Mouse (Mus musculus) midbrain, postnatal 0 days (tissue): ENCODE data around the gene Cd8b1. TPM values are rescaled to one million over a fixed set of nuclear protein-coding genes. Genes with fewer than 3 reads are reported as not detected.

ENCODE experiments used
- ATAC-seq: fragments of 200-750 bp; cut with Nextera tagmentation; 2 replicates; pipeline ENCODE4 v1.8.0; 2017; ENCODE audit warnings: moderate number of reproducible peaks, mild to moderate bottlenecking, moderate TSS enrichment, moderate library complexity; ENCODE audit not compliant: low FRiP score
- DNase-seq: peaks from one replicate; pipeline ENCODE4 v3.0.0-alpha.2; 2015; ENCODE audit warnings: low spot score
- H3K27ac ChIP-seq: fragments of 300-500 bp; sonication (generic); 2 replicates; pipeline ENCODE4 v1.5.1; 2014; ENCODE audit warnings: low read depth, mild to moderate bottlenecking, low read length, mixed read lengths
- H3K27me3 ChIP-seq: fragments of 300-500 bp; sonication (generic); 2 replicates; pipeline ENCODE4 v1.6.1; 2014; ENCODE audit warnings: low read length, control low read depth, mixed read lengths; ENCODE audit not compliant: insufficient read depth
- H3K36me3 ChIP-seq: fragments of 300-500 bp; sonication (generic); 2 replicates; pipeline ENCODE4 v1.6.1; 2014; ENCODE audit warnings: low read length, control low read depth, mixed read lengths; ENCODE audit not compliant: insufficient read depth
- H3K4me1 ChIP-seq: fragments of 300-500 bp; sonication (generic); 2 replicates; pipeline ENCODE4 v1.6.1; 2014; ENCODE audit warnings: mild to moderate bottlenecking, control low read depth, antibody characterized with exemption, low read length, mixed read lengths; ENCODE audit not compliant: insufficient read depth
- H3K4me2 ChIP-seq: fragments of 300-500 bp; sonication (generic); 2 replicates; pipeline ENCODE4 v1.6.1; 2014; ENCODE audit warnings: low read depth, mild to moderate bottlenecking, low read length, mixed read lengths; ENCODE audit not compliant: poor library complexity, severe bottlenecking
- H3K4me3 ChIP-seq: fragments of 300-500 bp; sonication (generic); 2 replicates; pipeline ENCODE4 v1.5.1; 2014; ENCODE audit warnings: low read depth, mild to moderate bottlenecking, low read length, moderate library complexity
- H3K9ac ChIP-seq: fragments of 300-500 bp; sonication (generic); replicated peaks from 2 replicates; pipeline ENCODE4 v1.6.1; 2014; ENCODE audit warnings: mild to moderate bottlenecking, low read length, moderate library complexity, mixed read lengths; ENCODE audit not compliant: poor library complexity, severe bottlenecking
- H3K9me3 ChIP-seq: fragments of 300-500 bp; sonication (generic); 2 replicates; pipeline ENCODE4 v1.6.1; 2016; ENCODE audit warnings: low read length, control low read depth
- CTCF ChIP-seq: IDR thresholded peaks from 2 replicates; pipeline ENCODE4 v1.5.1; 2016; ENCODE audit warnings: antibody characterized with exemption, mild to moderate bottlenecking
- WGBS: fragments of 180-500 bp; shearing (Covaris S2); extraction: QIAGEN DNeasy Blood & Tissue Kit; methylation state at CpG from one replicate; pipeline ENCODE4 v1.1.7; 2014; 5-methylcytosine and 5-hydroxymethylcytosine counted together
- polyA plus RNA-seq: library from polyadenylated mRNA; unstranded; fragments of >200 nt; fragmentation: Nextera tagmentation; extraction: Ambion mirVana; gene quantifications from 2 replicates; pipeline ENCODE4 v1.2.1, GENCODE M21; 2015
- total RNA-seq: library from RNA; depleted of rRNA; stranded (reverse); fragments of >200 nt; gene quantifications from 2 replicates; pipeline ENCODE4 v1.2.3, GENCODE M21; 2014

Cd8b1 gene
- total and polyA plus RNA-seq, 2 experiments from 2014 or later = not detected

DNA sequence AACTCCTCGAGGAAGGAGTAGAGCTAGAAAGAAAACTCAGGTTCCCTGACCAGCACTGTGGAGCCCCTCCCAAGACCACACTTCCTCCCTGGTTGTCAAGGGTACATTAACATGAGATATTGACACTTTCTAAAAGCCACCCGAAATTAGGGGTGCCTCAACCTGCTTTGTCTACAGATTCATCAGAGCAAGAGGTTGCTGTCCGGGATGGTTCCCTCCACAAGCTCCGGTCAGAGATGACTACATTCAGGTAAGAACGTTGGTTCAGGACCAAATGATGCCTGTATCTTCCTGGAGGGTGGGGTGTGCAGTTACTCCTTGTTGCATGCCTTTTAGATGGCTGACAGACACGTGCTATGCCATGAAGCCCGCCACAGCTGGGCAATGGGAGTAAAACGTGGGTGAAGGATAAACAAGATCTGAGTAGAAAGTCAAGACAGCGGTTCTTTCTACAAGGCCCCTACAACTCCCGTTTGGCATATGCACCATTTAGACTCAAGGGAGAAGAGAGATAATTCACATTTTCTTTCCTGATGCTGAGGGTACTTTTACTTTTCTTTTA is 30.4 kb downstream of the Cd8b1 start:
- ATAC-seq (no peak), DNase-seq (no peak)
- H3K4me1 ChIP-seq = no peaks in the 10 kb centered on the region
- no peak overlapping the region for H3K4me3 ChIP-seq
- H3K27me3 ChIP-seq = no peaks in the 10 kb centered on the region
- H3K36me3 ChIP-seq = no peaks in the 10 kb centered on the region
- H3K4me2 ChIP-seq = no peak overlapping the region
- H3K9me3 ChIP-seq = no peaks in the 10 kb centered on the region
- no peak for TF ChIP-seq CTCF
- H3K27ac ChIP-seq = no peak overlapping the region
- no peak overlapping the region for H3K9ac ChIP-seq
- 86% methylated on average over 10 of the region's 10 CpGs for WGBS

DNA sequence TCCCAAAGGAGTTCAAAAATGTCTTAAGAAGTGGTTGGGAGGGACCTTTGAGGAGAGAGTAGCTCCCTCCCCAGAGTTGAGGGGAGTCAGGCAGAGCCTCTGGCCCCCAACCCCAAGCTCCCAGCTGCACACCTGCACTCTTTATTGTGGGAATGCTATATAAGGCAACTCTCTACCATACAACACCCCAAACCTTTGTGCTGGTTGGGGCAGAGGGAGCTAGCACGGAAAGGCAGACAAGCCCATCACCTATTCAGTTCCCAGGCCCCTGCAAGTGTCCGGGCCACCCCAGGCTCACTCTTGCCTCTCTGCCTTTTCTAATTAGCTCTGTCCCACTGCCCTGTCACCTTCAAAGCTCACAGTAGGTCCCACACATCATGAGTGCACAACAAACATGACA is 31.1 kb downstream of the Cd8b1 start:
- H3K36me3 ChIP-seq = no peaks in the 10 kb centered on the region
- H3K9ac ChIP-seq = no peak overlapping the region
- no peaks in the 10 kb centered on the region for H3K9me3 ChIP-seq
- WGBS = 94% methylated on average over 2 of the region's 2 CpGs
- H3K4me1 ChIP-seq = no peaks in the 10 kb centered on the region
- no peak overlapping the region for H3K4me3 ChIP-seq
- no peak overlapping the region for H3K4me2 ChIP-seq
- ATAC-seq (no peak), DNase-seq (no peak)
- H3K27ac ChIP-seq = no peak overlapping the region
- no peaks in the 10 kb centered on the region for H3K27me3 ChIP-seq
- TF ChIP-seq CTCF = no peak

DNA sequence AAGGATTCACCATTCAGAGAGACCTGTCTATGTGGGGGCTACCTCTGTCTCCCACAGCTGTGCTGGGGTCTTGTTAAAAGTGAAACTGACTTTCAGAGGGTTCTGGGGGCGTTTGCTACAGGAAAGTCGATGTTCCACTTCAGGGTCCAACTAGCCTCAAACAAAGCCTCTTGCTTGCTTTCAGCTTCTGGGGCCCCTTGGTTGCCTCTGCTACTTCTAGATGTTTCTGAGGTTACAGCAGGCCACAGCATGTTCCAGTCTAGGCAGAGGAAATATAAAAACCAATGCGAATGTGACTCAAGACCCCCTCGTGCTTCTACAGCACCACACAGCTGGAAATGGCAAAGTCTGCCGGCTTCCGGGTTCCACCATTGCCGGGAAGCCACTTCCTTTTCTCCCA is 34.9 kb downstream of the Cd8b1 start:
- H3K4me1 ChIP-seq = no peaks in the 10 kb centered on the region
- no peaks in the 10 kb centered on the region for H3K36me3 ChIP-seq
- no peak overlapping the region for H3K27ac ChIP-seq
- no peak overlapping the region for H3K4me3 ChIP-seq
- no peak for DNase-seq
- H3K27me3 ChIP-seq = no peaks in the 10 kb centered on the region
- no peak for TF ChIP-seq CTCF
- H3K4me2 ChIP-seq = no peak overlapping the region
- H3K9ac ChIP-seq = no peak overlapping the region
- H3K9me3 ChIP-seq = no peaks in the 10 kb centered on the region
- ATAC-seq = no peak
- WGBS = 92% methylated on average over 7 of the region's 7 CpGs

DNA sequence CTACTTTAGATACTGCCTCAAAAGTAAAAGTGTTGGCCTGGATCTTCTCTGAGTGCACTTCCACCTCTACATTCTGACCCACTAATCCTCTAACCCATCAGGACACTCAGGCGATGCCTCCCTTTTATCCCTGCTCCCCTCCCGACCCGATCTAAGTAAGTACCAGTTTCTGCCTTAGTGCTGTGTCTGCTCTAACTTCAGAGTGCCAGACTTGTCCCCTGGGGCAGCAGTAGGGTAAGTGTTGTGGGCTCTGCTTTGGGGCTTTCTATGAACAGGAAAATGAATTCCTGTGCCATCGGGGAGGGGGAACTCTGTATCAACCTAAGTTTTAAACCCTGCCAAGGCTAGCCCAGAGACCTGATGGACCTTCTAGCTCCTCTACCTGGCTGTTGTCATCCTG is 37.6 kb downstream of the Cd8b1 start:
- no peak for ATAC-seq
- Histone ChIP-seq H3K9me3 (no peaks in the 10 kb centered on the region), H3K27me3 (no peaks in the 10 kb centered on the region), H3K4me1 (no peaks in the 10 kb centered on the region), H3K4me3 (no peak overlapping the region), H3K4me2 (no peak overlapping the region), H3K36me3 (no peaks in the 10 kb centered on the region), H3K27ac (no peak overlapping the region), H3K9ac (no peak overlapping the region)
- WGBS = 76% methylated on average over 4 of the region's 4 CpGs
- DNase-seq = no peak
- no peak for TF ChIP-seq CTCF

DNA sequence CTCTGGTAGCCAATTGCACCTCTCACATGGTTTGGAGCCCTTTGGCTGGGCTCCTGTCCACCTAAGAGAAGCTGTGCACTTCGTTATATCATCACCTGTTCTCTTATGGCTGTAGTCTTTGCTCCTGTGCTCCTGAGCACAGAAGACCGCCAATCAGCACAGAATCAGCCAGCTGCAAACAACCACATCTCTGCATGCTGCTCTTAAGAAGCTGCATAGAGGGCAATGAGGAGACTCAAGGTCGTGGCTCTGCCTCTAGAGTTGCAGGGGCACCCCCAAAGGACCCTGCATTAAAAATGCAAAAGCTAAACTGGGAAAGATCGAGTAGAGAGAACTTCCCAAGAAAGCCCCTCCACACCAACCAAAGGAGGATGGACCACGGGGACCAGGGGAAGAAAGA is 38.2 kb downstream of the Cd8b1 start:
- no peak for ATAC-seq
- TF ChIP-seq CTCF = no peak
- Histone ChIP-seq H3K9me3 (no peaks in the 10 kb centered on the region), H3K4me3 (no peak overlapping the region), H3K27me3 (no peaks in the 10 kb centered on the region), H3K36me3 (no peaks in the 10 kb centered on the region), H3K4me2 (no peak overlapping the region), H3K9ac (no peak overlapping the region), H3K27ac (no peak overlapping the region), H3K4me1 (no peaks in the 10 kb centered on the region)
- whole genome bisulfite sequencing = 60% methylated on average over 5 of the region's 5 CpGs
- DNase-seq = no peak

DNA sequence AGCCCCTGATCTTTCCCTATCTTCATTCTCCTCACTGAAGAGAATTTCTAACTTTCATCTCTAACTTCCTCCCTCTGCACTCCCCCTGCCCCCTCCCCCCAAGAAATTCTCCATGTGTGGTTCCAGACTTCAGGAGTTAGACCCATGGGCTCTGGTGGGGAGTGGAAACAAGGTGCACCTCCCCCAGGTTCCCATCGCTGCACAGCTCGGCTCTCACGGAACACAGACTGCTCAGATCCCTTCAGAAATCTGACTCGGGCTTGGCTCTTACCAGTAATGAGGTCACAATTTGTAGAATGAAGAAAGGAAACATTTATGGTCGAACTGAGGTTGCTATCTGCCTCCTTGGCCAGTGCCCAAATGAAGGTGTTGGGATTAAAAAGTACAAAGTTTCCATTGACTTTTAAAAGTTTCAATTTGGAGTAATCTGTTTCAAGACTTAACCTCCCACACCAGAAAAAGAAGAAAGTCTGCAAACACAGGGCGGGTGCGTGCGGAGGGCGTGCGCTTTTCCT is 38.6 kb downstream of the Cd8b1 start:
- H3K4me2 ChIP-seq = no peak overlapping the region
- no peaks in the 10 kb centered on the region for H3K27me3 ChIP-seq
- no peaks in the 10 kb centered on the region for H3K36me3 ChIP-seq
- no peak overlapping the region for H3K27ac ChIP-seq
- TF ChIP-seq CTCF = no peak
- ATAC-seq = no peak
- H3K9me3 ChIP-seq = no peaks in the 10 kb centered on the region
- H3K4me1 ChIP-seq = no peaks in the 10 kb centered on the region
- WGBS = 90% methylated on average over 10 of the region's 10 CpGs
- no peak overlapping the region for H3K9ac ChIP-seq
- no peak for DNase-seq
- H3K4me3 ChIP-seq = no peak overlapping the region
